ENCODE assay signal across 8 mouse cellular contexts in the genomic region with DNA sequence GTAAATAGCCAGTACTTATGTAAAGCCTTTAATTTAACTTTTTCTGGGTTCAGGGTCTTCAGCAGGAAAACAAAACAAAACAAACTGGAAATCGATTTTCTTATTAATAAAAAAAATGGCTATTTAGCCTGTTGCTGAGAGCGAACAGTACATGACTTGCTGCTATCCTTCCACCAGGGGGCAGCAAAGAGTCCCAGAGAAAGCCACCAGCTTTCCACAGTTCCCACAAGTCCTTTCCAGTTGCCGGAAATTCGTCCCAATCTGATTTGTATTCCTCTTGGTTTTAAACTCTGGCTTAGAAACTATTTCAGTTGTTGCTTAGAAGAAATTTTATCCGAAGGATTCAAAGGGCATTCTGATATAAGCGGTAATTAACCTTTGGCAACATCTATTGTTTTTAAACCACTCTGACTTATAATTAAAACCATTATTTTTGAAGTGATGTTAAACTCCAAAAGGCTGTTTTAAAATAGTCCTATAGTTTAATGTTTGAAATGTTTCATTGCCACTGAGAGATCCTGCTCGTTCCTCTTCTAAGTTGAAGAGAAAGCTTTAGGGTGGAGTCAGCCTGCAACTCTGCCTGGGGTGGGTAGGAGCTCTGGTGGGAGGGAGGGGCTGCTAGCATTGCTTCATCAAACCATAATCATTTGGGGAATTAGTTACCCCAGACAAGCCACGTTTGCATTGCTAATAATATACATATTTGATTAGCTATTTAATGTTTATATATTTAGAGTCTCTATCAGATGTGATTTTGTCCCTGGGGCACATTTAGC. TPM values are rescaled to one million over a fixed set of nuclear protein-coding genes. Genes with fewer than 3 reads are reported as not detected.
A peak's percentile ranks its signal among the peaks of the same experiment; 100 is the strongest.
DNase-seq lines count a peak whose midpoint lies in the region; ATAC-seq and TF ChIP-seq lines count a peak whose summit lies in the region.

No protein-coding gene starts in this region.

- peak; percentile 33 for DNase-seq in thymus, adult 2 months
- no peak for DNase-seq in thymus, adult 18-20 months
- DNase-seq in embryo, embryonic 10 days (ENCODE audit: low spot score) = peak; percentile 90
- peak; percentile 51 to 71 for DNase-seq in gastrocnemius, postnatal 4 days (ENCODE audit: low spot score in 2 of 2)
- peak; percentile 72 for DNase-seq in kidney, adult 18-20 months
- DNase-seq in limb, embryonic 11.5 days (ENCODE audit: low spot score) = peak; percentile 91
- peak; percentile 69 for DNase-seq in splenic B cell, adult 2 months (ENCODE audit: low read depth, low spot score)

- no peaks in the 10 kb centered on the region for H3K27me3 ChIP-seq in thymus, adult 2 months (ENCODE audit: control insufficient read depth, insufficient read depth, low read length)
- H3K27me3 ChIP-seq in limb, embryonic 11.5 days (ENCODE audit: control insufficient read depth, insufficient read depth, low read length) = no peaks in the 10 kb centered on the region
- no peaks in the 10 kb centered on the region for H3K27me3 ChIP-seq in midbrain, embryonic 13.5 days
- no peaks in the 10 kb centered on the region for H3K27me3 ChIP-seq in splenic B cell, adult 2 months (ENCODE audit: control insufficient read depth, insufficient read depth, low read length, poor library complexity, severe bottlenecking)

- H3K9ac ChIP-seq in limb, embryonic 11.5 days (ENCODE audit: low read length) = no peak overlapping the region
- H3K9ac ChIP-seq in midbrain, embryonic 13.5 days (replicated peaks) = no peak overlapping the region

- H3K4me2 ChIP-seq in limb, embryonic 11.5 days (ENCODE audit: low read depth, severe bottlenecking) = no peak overlapping the region
- H3K4me2 ChIP-seq in midbrain, embryonic 13.5 days (replicated peaks) = peak overlapping the region; percentile 29

- H3K9me3 ChIP-seq in limb, embryonic 11.5 days (ENCODE audit: control insufficient read depth, low read length) = no peaks in the 10 kb centered on the region
- no peaks in the 10 kb centered on the region for H3K9me3 ChIP-seq in midbrain, embryonic 13.5 days

- TF ChIP-seq CTCF in thymus, adult 2 months (IDR thresholded peaks at IDR 0.05; ENCODE audit: borderline replicate concordance, control insufficient read depth, extremely low read depth, insufficient read depth, low read length, poor library complexity) = no peak

- H3K36me3 ChIP-seq in thymus, adult 2 months (ENCODE audit: control insufficient read depth, insufficient read depth, low read length) = no peaks in the 10 kb centered on the region
- H3K36me3 ChIP-seq in limb, embryonic 11.5 days (ENCODE audit: control insufficient read depth, insufficient read depth, low read length) = no peaks in the 10 kb centered on the region
- no peaks in the 10 kb centered on the region for H3K36me3 ChIP-seq in midbrain, embryonic 13.5 days
- H3K36me3 ChIP-seq in splenic B cell, adult 2 months (ENCODE audit: control insufficient read depth, insufficient read depth, low read length, poor library complexity, severe bottlenecking) = no peaks in the 10 kb centered on the region

- no peak overlapping the region for H3K27ac ChIP-seq in thymus, adult 2 months (ENCODE audit: control insufficient read depth, insufficient read depth, low read length)
- H3K27ac ChIP-seq in limb, embryonic 11.5 days (replicated peaks; ENCODE audit: low read depth, low read length) = no peak overlapping the region
- no peak overlapping the region for H3K27ac ChIP-seq in midbrain, embryonic 13.5 days

- ATAC-seq in limb, embryonic 11.5 days (ENCODE audit: insufficient number of reproducible peaks, low FRiP score, low TSS enrichment, low read depth) = 0 out of 2 replicates have a peak, but pooled peaks have one; percentile 65
- peak; percentile 82 for ATAC-seq in midbrain, embryonic 13.5 days

- WGBS in thymus, adult 2 months = 27% methylated on average over 8 of the region's 8 CpGs
- WGBS in limb, embryonic 11.5 days = 16% methylated on average over 8 of the region's 8 CpGs
- 11% methylated on average over 8 of the region's 8 CpGs for WGBS in midbrain, embryonic 13.5 days

- no peak overlapping the region for H3K4me3 ChIP-seq in thymus, adult 2 months (ENCODE audit: control insufficient read depth, insufficient read depth, low read length)
- H3K4me3 ChIP-seq in limb, embryonic 11.5 days (ENCODE audit: low read depth, low read length) = no peak overlapping the region
- H3K4me3 ChIP-seq in midbrain, embryonic 13.5 days (replicated peaks) = no peak overlapping the region

- no peaks in the 10 kb centered on the region for H3K4me1 ChIP-seq in thymus, adult 2 months (replicated peaks; ENCODE audit: control insufficient read depth, insufficient read depth, low read length)
- no peaks in the 10 kb centered on the region for H3K4me1 ChIP-seq in limb, embryonic 11.5 days (ENCODE audit: control insufficient read depth, insufficient read depth, low read length)
- H3K4me1 ChIP-seq in midbrain, embryonic 13.5 days (replicated peaks) = no peaks in the 10 kb centered on the region

- TF ChIP-seq POLR2A in thymus, adult 2 months (IDR thresholded peaks at IDR 0.05; ENCODE audit: control insufficient read depth, extremely low read depth, insufficient read depth, low read length, poor library complexity) = no peak

RNA-seq across cellular contexts. Expression of gene Gm28845, which starts 7.1 kb away (rescaled TPM):
- 0.19 TPM in 1 of 2 replicates, not detected in the other for polyA plus RNA-seq in thymus, adult 2 months (2012; rRNA removed)
- total RNA-seq in gastrocnemius, postnatal 4 days (2021) = not detected
- not detected in 2 replicates for polyA plus RNA-seq in limb, embryonic 11.5 days (2014; fragmentation: Nextera tagmentation; extraction: Ambion mirVana)
- polyA plus RNA-seq in midbrain, embryonic 13.5 days (2015; fragmentation: Nextera tagmentation; extraction: Ambion mirVana) = not detected in 2 replicates

RNA-seq across cellular contexts. Expression of gene Cryga, which starts 9.0 kb away (rescaled TPM):
- polyA plus RNA-seq in thymus, adult 2 months (2012; rRNA removed) = 0.26 and 0.38 TPM in 2 replicates
- total RNA-seq in gastrocnemius, postnatal 4 days (2021) = not detected
- not detected in 2 replicates for polyA plus RNA-seq in limb, embryonic 11.5 days (2014; fragmentation: Nextera tagmentation; extraction: Ambion mirVana)
- not detected in 2 replicates for polyA plus RNA-seq in midbrain, embryonic 13.5 days (2015; fragmentation: Nextera tagmentation; extraction: Ambion mirVana)

RNA-seq across cellular contexts. Expression of gene D630023F18Rik, which starts 10.8 kb away (rescaled TPM):
- 0.18 TPM in 1 of 2 replicates, not detected in the other for polyA plus RNA-seq in thymus, adult 2 months (2012; rRNA removed)
- not detected for total RNA-seq in gastrocnemius, postnatal 4 days (2021)
- 0.33 and 0.40 TPM in 2 replicates for polyA plus RNA-seq in limb, embryonic 11.5 days (2014; fragmentation: Nextera tagmentation; extraction: Ambion mirVana)
- 0.26 and 0.27 TPM in 2 replicates for polyA plus RNA-seq in midbrain, embryonic 13.5 days (2015; fragmentation: Nextera tagmentation; extraction: Ambion mirVana)

RNA-seq across cellular contexts. Expression of gene Crygb, which starts 30.1 kb away (rescaled TPM):
- not detected in 2 replicates for polyA plus RNA-seq in thymus, adult 2 months (2012; rRNA removed)
- not detected for total RNA-seq in gastrocnemius, postnatal 4 days (2021)
- polyA plus RNA-seq in limb, embryonic 11.5 days (2014; fragmentation: Nextera tagmentation; extraction: Ambion mirVana) = not detected in 2 replicates
- polyA plus RNA-seq in midbrain, embryonic 13.5 days (2015; fragmentation: Nextera tagmentation; extraction: Ambion mirVana) = 0.30 TPM in 1 of 2 replicates, not detected in the other

RNA-seq across cellular contexts. Expression of gene Crygc, which starts 38.7 kb away (rescaled TPM):
- 0.26 and 0.32 TPM in 2 replicates for polyA plus RNA-seq in thymus, adult 2 months (2012; rRNA removed)
- total RNA-seq in gastrocnemius, postnatal 4 days (2021) = not detected
- polyA plus RNA-seq in limb, embryonic 11.5 days (2014; fragmentation: Nextera tagmentation; extraction: Ambion mirVana) = not detected in 2 replicates
- not detected in 2 replicates for polyA plus RNA-seq in midbrain, embryonic 13.5 days (2015; fragmentation: Nextera tagmentation; extraction: Ambion mirVana)

Comparison
In these comparisons a context has a peak if more than half of its experiments do, and no peak if none do; other contexts are left out.
1. DNase-seq: peak in thymus, adult 2 months (single experiment), embryo, embryonic 10 days (single experiment), gastrocnemius, postnatal 4 days (2 of 2), kidney, adult 18-20 months (single experiment), limb, embryonic 11.5 days (single experiment) and splenic B cell, adult 2 months (single experiment); none in thymus, adult 18-20 months (0 of 2).